Mouse (Mus musculus) gastrocnemius, postnatal 10 days (tissue): ENCODE results near the gene Ptprs. TPM values are rescaled to one million over a fixed set of nuclear protein-coding genes. Genes with fewer than 3 reads are reported as not detected.

Source experiments
- DNase-seq: peaks from one replicate; pipeline ENCODE4 v3.0.0; 2021; ENCODE audit warnings: mixed read lengths
- total RNA-seq, 2 experiments: library from RNA; stranded (reverse); gene quantifications; 2 replicates each; pipeline ENCODE4 v1.2.3; 2021

Gene Ptprs
- total RNA-seq, 2 experiments from 2014 or later: 64.1 to 94.7 TPM

DNA sequence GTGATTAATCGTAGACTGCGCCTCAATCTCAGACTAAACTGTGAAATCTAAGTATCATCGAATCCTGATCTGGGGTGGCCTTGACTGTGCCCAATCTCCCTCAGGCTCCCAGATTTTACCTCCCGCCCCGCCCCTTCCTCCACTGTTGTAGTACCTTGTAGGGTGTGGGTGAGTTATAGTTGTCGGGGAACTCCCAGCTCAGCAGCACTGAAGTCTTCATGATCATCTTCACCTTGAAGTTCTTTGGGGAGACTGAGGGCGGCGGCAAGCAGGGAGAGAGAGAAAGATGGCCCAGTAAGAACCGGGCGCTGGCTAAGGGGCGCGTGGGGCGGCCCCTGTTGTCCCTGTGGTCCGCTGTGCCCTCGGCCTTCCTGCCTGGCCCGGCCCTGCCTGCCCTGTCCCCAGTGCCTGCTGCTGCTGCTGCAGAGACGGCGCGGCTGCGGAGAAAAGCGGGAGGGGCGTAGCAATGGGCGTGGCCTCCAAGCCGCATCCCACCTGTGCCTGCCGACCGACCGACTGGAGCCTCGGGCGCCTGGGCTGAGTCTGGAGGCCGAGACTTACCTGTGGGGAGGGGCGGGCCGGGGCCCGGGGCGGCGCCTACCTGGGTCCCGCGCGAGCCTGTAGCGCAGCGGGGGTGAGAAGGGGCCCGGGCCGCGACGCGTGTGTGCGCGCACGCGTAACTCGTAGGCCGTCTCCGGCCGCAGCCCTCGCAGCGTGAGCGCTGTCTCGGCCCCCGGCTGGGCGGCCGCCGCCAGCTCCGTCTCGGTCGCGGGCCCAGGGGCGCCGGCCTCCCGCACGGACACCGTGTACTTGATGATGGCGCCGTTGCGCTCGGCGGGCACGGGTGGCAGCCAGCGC, 51.3 kb downstream of the Ptprs start:
- peak; percentile 48 for DNase-seq

DNA sequence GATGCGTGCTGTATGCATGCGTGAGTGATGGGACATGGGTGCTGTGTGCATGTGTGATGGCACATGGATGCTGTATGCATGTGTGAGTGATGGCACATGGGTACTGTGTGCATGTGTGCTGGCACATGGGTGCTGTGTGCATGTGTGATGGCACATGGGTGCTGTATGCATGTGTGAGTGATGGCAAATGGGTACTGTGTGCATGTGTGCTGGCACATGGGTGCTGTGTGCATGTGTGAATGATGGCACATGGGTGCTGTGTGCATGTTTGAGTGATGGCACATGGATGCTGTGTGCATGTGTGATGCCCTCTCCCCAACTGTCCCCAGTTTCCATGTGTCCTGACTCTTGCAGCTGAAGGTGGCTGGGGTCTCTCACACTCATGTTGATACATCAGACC, 56.3 kb downstream of the Ptprs start:
- DNase-seq: no peak

DNA sequence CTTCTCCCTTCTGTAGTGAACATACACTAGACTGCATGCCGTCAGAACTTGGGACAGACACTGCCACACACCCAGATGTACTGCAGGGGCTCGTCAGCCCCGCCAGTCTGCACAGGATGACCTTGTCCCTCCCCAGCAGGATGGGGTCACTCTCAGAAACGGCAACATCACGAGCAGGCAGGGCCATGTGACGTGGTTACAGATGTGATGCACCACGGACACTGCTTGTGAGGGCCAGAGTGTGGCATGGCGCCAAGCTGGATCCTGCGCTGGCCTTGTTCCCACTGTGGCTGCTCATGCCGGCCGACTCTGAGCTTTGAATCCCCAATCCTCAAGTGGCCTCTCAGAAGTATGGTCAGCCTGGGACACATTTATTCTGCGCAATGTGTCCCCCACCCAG, 58.0 kb downstream of the Ptprs start:
- no peak for DNase-seq

DNA sequence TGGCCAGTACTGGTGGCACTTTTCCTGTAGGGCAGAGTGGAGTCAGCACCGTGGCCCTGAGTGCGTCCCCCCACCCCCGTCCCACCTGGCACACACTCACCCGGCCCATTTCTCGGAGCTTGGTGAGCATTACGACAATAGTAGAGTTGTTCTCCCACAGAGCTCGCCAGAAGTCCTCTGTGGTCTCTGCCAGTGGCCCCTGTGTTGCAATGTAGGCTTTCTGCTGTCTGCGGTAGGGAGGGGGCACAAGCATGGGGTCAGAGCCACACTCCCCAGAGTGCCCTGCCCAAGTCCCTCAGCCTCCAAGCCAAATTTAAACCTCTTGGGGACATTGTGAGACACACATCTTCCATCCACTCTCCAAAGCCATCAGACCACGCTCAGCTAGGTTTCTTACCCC, 61.5 kb downstream of the Ptprs start:
- DNase-seq: no peak

DNA sequence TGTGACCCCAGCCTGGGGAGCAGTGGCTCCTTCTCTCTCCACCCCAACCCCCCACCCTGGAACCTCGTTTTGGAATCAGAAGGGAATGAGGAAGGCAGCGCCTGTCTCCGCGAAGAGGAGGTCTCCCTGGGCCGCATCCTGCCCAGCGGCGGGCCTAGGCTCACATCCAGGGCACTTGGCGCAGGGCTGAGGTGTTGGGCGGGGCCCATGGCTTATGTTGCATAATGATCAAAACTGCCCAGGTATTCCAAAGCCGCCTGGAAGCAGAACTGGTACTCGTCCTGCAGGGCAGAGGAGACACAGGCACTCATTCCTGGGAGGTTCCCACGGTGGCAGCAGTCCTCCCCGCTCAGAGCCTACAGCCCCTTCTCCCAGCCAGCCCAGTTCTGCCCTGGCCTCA, 63.2 kb downstream of the Ptprs start:
- no peak for DNase-seq

DNA sequence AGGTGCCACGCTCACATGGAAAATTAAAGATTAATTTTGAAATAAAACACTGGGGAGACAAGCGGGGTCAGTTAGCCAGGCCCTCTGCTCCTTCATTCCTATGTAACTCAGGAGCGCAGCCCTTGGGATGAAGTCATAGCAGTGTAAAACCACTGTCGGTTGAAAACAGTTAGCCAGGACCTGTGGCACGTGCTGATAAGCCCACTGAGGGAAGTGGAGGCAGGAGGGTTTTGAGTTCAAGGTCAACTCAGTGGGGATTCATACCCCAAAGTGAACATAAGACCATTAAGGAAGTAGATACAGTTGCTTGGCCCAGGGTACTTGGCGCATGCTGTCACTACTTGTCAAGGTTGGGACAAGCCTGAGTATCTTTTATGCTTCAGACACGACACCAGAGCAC, 64.8 kb downstream of the Ptprs start:
- no peak for DNase-seq

DNA sequence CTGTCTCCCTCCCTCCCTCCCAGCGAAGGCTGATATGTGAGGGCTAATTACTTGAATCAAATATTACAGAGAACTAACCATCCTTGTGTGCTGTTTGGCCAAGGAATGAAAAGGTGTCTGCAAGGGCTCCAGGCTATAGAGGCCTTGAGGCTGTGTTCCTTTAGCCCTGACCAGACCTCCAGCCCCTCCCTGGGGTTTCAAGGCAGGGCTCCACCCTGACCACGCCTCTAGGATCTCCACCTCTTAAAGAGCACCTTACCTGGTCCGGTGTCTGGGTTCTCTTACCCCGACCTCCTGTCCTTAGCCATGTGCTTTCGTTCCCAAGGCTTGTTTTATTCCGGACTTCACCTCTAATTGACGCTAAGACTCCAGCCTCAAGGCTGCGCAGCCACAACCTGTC, 66.5 kb downstream of the Ptprs start:
- no peak for DNase-seq

DNA sequence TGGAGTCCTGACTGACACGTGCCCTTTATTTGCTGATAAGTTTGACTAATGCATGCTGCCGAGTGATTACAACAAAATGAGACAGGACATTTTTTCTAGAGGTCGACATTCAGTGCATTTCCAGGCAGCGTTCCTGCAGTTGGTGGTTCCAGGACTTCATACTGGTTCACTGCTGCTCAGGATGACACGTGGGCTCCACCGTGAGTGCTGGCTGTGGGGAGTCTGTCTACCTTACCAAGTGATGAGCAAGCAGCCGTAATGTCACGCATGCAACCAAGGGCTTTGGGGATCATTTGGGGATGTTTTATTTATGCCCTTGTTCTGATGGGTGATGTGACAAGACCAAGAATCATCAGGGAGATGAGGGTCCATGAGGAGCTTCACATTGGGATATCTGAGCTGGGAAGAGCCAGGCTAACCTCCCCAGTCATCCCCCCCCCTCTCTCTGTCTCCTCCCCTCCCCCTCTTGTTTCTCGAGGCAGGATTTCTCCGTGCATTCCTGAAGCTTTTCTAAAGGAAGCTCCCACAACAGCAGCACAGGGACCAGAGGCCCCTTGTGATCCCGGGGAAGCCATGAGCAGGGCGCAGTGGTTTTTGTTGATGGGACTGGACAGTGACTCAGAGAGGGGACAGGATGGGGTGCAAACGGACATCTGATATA, 67.2 kb downstream of the Ptprs start:
- no peak for DNase-seq

DNA sequence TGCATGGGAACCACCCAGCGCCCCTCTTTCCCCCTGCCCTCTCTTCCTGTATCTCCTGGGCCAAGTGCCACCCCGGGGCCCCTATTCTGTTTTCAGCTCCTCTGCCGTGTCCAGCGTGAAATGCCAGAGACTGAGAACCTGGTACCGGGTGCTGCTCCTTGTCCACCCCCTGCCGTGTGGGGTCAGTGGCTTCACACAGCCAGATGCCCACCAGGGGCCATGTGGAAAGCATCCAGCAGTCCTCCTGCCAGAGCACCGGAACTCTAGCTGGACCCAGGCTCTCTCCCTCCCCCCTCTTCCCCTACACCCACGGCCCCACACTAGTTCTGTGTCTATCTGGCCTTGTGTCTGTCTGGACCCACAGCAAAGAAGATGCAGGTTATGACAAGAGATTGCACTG, 68.9 kb downstream of the Ptprs start:
- DNase-seq: no peak

DNA sequence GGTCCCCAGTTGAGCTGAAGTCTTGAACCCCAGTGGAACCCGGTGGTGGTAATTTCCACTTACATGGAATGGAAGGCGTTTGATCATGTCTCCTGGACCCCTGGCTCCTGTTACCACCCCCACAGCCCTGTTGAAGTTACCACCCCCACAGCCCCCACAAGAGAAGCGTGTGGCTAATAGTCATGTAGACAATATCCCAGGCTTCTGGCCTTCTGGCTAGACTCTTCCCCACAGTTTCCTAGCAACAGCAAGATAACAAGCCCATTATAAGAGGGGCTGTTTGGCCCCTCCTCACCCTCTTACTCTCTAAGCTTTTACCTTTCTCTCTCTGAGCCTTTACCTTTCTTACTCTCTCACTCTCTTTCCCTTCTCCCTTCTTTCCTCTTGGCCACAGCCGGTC, 69.4 kb downstream of the Ptprs start:
- DNase-seq: no peak

DNA sequence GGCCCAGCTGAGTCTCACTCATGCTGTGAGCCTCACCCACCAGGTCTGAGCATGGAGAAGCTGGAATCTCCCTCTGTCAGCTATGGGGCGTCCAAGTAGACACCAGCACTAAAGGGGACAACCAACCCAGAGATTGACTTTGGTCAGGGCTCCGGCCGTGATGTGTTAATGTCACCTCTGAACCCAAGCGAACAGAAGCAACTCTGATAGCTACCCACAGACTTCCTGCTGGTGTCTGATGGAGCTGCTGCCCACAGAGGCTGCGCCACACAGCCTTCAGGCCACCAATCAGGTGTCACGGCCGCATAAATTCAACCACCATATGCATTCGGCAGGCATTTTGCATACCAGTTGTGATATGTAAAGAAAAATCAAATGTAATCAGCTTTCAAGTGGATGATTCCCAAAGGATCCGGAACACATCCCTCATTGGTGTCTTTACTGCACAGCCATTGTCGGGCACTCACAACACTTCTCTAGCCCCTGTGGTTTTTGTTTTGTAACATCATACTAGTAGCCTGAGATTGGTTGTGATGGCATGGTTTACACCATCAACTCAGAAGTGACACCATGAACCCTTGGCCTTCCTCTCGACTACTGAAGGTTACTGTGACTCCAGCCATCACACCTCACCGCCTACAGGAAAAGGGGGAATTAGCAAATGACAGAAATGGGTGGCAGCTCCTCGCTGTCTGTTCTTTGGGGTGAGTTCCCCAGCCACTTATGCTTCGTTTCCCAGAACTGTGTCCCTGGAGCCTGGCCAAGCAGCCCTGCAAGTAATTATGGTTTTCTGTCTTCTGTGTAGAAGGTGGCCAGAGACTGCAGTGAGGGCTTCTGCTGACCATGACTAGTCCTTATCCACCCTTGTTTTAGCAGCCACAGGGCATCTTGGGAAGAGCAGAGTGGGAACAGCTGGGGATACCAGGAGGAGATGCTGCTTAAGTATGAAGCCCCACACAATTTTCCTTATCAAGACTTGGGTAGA, 70.1 kb downstream of the Ptprs start:
- no peak for DNase-seq

DNA sequence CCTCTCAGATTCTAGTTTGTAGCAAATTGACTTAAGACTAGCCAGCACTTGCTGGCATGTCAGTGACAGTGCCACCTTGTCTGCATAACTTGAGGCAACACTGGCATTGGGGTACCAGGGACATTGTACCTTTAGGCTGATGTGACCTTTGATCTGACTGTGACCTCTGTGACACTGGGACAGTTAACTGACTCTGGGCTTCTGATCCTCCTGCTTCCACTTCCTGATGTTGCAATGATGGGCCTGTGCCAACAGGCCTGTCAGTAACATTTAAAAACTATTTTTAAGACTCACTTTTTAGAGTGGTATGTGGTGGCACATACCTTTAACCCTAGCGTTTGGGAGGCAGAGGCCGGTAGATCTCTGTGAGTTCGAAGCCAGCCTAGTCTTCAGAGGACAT, 70.9 kb downstream of the Ptprs start:
- DNase-seq: no peak

DNA sequence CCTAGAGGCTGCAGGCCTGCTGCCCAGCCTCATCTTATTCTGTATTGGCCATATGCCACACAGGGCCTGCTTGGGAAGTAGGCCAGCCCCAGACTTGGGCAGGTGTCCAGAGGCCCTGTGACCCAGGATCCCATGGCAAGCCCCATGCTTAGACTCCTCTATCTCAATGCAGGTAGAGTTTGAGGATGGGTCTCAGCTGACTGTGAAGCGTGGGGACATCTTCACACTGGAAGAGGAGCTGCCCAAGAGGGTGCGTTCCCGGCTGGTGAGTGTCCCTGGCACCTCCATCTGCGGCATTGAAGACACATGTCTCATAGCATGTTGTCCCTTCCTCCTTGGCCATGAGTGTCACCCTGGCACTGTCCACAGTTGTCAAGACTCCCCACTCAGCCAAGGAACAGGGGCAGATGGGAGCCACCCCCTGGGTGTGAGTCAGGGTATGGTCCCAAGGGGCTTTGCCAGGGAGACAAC, 75.2 kb downstream of the Ptprs start:
- DNase-seq: no peak

DNA sequence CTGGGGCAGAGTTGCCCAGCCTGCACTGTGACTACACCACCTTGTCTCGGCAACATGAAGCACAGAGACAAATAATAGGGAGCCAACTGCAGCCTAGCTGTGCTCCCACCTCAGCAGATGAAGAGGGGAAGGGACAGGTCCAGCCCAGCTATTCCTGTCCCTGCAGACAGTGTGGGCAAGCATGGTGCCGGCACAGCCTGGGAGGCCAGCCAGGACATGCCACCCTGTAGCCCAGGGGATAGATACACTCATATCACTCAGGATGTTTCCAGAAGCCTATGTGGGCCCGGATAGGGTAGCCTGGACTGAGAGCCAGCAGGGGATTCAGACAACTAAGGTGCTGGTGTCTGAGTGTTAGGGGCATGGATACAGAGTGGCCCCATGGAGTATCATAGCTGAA, 76.1 kb downstream of the Ptprs start:
- DNase-seq: no peak

DNA sequence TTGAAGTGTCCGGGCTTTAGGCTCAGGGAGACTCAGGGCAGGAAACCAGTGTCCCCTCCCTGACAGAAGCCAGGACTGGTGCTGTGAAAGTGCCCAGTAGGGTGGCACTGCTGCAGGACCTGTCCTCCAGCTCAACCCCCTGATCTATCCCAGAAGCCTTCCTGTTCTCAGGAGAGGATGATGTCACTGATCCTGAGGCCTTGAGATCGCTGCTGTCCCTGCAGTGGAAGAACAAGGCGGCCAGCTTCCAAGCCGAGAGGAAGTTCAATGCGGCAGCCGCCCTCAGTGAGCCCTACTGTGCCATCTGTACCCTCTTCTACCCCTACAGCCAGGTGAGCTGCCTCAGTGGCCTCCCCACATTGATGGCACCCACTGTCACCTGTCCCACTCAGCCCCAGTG, 80.2 kb downstream of the Ptprs start:
- DNase-seq: no peak

DNA sequence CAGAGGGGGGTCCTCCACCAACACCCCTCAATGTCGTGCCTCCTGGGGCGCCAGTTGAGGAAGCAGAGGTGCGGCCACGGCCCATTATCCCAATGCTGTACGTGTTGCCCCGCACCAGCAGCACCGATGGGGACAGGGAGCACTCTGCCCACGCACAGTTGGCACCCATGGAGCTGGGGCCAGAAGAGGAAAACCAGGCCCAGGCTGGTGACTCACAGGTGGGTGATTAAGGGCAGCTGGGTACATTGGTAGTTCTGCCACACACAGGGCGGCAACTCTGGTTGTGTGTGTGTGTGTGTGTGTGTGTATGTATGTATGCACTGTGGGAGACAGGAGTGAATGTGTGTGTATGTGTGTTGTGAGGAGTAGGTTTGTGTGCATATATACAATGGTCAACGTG, 82.4 kb downstream of the Ptprs start:
- no peak for DNase-seq

DNA sequence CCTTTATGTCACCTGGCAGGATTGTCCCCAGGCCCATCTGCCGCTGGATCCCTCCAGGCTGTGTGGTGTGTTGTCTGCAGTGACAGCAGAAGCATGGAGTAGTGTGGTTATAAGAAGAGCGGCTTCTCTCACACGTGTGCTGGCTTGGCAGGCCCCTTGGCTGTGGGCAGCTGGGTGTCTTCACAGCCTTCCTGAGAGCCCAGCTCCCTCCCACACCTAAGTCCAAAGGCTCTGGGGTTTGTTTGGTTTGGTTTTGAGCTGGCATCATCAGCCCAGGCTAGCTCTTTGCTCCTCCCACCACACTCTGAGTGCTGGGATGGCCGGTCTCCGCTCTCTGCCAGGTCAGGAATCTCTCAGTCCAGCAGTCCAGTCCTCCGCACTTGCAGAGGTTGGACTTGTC, 83.0 kb downstream of the Ptprs start:
- no peak for DNase-seq

DNA sequence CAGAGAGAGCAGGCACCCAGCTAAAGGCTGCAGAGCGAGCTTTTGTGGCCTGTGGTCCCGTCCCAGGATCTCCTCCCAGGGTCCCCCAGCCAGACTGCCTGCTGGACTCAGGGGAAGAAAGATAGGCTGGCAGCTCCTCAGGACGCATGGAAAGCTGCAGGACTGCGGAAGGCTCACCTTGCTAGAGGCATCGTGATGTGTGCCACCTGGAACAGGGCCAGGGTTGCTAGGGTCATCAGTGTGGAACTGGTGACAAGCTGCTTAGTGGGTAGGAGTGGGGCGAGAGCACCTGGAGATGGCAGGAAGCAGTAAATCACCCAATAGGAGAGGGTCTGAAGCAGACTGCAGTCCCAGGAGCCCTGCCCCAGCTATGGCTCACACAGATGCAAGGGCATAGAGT, 88.7 kb downstream of the Ptprs start:
- DNase-seq: no peak

DNA sequence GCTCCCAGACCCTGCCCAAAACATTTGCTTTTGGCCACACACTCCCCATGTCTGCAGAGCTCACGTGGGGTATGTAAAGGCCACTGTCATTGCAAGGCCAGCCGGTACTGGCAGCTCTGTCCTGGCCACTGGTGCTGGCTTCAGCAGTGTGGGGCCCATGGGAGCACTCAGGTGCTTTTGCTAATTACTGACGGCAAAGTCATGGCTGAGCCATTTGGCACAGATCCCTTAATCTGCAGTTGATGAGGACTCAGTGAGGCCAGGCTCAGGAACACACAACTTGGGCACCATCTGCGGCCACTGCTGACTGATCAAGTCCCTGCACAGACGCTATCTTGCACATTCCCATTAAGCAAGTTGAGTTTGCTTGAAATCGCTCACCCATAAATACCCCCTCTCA, 91.4 kb downstream of the Ptprs start:
- no peak for DNase-seq

DNA sequence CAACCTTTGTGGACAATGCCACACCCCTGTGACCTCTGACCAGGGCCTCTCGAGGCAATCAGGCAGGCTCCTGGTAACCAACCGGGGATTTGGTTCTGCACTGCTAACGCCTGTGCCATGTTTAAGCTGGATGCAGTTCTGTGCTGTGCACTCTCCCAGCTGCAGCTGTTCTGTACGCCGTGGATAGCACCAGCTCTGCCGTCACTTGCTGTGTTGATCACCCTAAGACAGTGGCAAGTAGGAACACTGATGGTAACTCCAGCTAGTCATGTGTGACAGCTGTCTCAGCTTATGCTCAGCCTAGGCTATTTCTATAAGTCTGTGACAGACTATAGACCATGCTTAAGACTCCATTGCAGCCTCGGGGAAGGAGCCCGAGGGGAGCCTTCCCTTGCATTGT, 93.3 kb downstream of the Ptprs start:
- DNase-seq: no peak

DNA sequence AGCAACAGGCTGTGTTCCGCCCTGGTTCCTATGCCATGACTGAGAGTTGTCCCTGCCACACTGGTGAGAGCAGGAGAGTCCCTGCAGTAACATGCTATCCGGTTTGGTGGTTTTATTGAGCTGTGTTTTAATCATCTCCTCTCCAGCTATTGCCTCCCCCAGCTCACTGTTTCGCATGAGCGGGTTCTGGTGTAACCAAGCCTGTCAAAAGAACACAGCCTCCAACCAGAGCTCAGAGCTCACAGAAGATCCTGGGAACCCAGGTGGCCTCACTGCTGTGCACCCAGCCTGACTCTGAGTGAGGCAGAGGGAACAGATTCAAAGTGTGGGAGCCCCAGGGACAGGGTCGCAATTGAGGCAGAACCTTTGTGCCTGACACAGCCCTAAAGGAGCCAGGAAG, 95.1 kb downstream of the Ptprs start:
- DNase-seq: no peak

DNA sequence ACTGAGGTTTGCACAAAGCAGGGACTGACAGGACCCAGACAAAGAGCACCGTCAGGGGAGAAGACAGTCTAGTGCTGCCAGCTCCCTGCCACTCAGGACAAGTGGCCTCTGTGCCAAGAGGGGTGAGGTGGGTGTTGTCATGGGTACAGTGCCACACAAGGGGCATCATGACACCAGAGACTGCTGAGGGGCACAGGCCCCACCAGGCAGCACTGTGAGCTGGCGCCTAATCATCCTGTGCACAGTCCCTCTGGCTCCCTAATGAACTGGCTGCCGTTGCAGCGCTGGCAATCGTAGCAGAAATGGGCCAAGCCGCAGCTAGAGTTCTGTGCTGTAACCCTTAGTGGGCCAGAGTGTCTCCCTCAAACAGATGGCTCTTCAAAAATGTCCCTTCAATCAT, 96.0 kb downstream of the Ptprs start:
- DNase-seq: no peak
